Mouse (Mus musculus) heart, postnatal 0 days (tissue): ENCODE measurements around the gene Mknk2. TPM values are rescaled to one million over a fixed set of nuclear protein-coding genes. Genes with fewer than 3 reads are reported as not detected.
A peak's percentile ranks its signal among the peaks of the same experiment; 100 is the strongest.

ENCODE experiments used
- ATAC-seq: fragments of 200-750 bp; cut with Nextera tagmentation; 2 replicates; pipeline ENCODE4 v1.8.0; 2017; ENCODE audit warnings: low read depth, moderate number of reproducible peaks, moderate library complexity; ENCODE audit not compliant: insufficient read depth
- DNase-seq: peaks from one replicate; pipeline ENCODE4 v3.0.0-alpha.2; 2016; ENCODE audit warnings: low spot score
- H3K27ac ChIP-seq: fragments of 300-500 bp; sonication (generic); 2 replicates; pipeline ENCODE4 v1.5.1; 2014; ENCODE audit warnings: low read depth, mild to moderate bottlenecking
- H3K27me3 ChIP-seq: fragments of 300-500 bp; sonication (generic); 2 replicates; pipeline ENCODE4 v1.6.1; 2014; ENCODE audit warnings: low read length, mixed read lengths; ENCODE audit not compliant: control insufficient read depth, insufficient read depth
- H3K36me3 ChIP-seq: fragments of 300-500 bp; sonication (generic); replicated peaks from 2 replicates; pipeline ENCODE4 v1.6.1; 2014; ENCODE audit warnings: low read length, mixed read lengths; ENCODE audit not compliant: control insufficient read depth, insufficient read depth
- H3K4me1 ChIP-seq: fragments of 300-500 bp; sonication (generic); 2 replicates; pipeline ENCODE4 v1.6.1; 2014; ENCODE audit warnings: antibody characterized with exemption; ENCODE audit not compliant: control insufficient read depth, insufficient read depth
- H3K4me2 ChIP-seq: fragments of 300-500 bp; sonication (generic); 2 replicates; pipeline ENCODE4 v1.6.1; 2014; ENCODE audit warnings: low read depth, mild to moderate bottlenecking, low read length, moderate library complexity
- H3K4me3 ChIP-seq: fragments of 300-500 bp; sonication (generic); 2 replicates; pipeline ENCODE4 v1.5.1; 2014; ENCODE audit warnings: low read depth, low read length
- H3K9ac ChIP-seq: fragments of 300-500 bp; sonication (generic); replicated peaks from 2 replicates; pipeline ENCODE4 v1.6.1; 2014; ENCODE audit warnings: low read depth, low read length, mixed read lengths
- H3K9me3 ChIP-seq: fragments of 300-500 bp; sonication (generic); replicated peaks from 2 replicates; pipeline ENCODE4 v1.6.1; 2016; ENCODE audit warnings: low read length; ENCODE audit not compliant: control insufficient read depth
- CTCF ChIP-seq: IDR thresholded peaks from 2 replicates; pipeline ENCODE4 v1.5.1; 2016; ENCODE audit warnings: antibody characterized with exemption, control low read depth, low read depth
- EP300 ChIP-seq: IDR thresholded peaks from 2 replicates; pipeline ENCODE4 v1.6.1; 2016; ENCODE audit warnings: antibody characterized with exemption, low read depth
- WGBS: fragments of 180-500 bp; shearing (Covaris S2); extraction: QIAGEN DNeasy Blood & Tissue Kit; methylation state at CpG from one replicate; pipeline ENCODE4 v1.1.7; 2014; 5-methylcytosine and 5-hydroxymethylcytosine counted together
- polyA plus RNA-seq: library from polyadenylated mRNA; unstranded; fragments of >200 nt; fragmentation: Nextera tagmentation; extraction: Ambion mirVana; gene quantifications from 2 replicates; pipeline ENCODE4 v1.2.1, GENCODE M21; 2015
- total RNA-seq: library from RNA; depleted of rRNA; stranded (reverse); fragments of >200 nt; gene quantifications from 2 replicates; pipeline ENCODE4 v1.2.3, GENCODE M21; 2014; ENCODE audit warnings: low replicate concordance; rRNA removed

Gene Mknk2
- 150 and 174 TPM in 2 replicates for total RNA-seq
- 76.9 and 78.3 TPM in 2 replicates for polyA plus RNA-seq

DNA sequence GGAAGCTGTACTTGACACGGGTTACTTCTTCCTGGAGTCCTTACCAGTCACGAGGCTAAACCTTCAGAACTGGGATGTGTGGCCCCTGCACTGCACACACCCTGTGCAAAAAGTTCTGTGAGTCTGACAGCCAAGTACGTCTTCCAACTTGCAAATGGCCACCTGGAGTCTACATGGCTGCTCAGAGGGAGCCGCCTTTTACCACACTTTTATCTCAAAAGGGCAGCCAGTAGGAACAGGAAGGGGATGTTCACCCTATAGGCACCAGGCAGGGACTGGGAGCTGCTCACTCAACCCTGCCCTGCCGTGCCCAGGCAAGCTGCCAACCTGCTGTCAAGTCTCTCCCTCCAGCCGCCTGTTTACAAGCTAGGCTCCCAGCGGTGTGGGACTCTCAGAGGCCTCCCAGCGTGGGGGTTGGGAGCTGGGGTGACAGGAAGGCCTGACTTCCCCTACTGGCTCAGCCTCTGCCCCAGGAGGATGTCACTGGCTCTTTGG lies at the start of gene Mknk2:
Gene Mknk2 (minus strand): TSS at position 171 of the 495 bp plus-strand sequence.
- ATAC-seq: peak; percentile 66
- Histone ChIP-seq H3K36me3 (0 out of 2 replicates have a peak, but pooled peaks cover under 1% of the 10 kb centered on the region), H3K27ac (peak within 1 kb of the TSS; percentile 99), H3K4me2 (peak within 1 kb of the TSS; percentile 75), H3K9me3 (no peaks in the 10 kb centered on the region), H3K4me1 (peaks cover 53% of the 10 kb centered on the region), H3K4me3 (peak within 1 kb of the TSS; percentile 50), H3K27me3 (no peaks in the 10 kb centered on the region), H3K9ac (peak within 1 kb of the TSS; percentile 79)
- peak; percentile 95; the same call in 1 of the 2 replicates for TF ChIP-seq EP300
- TF ChIP-seq CTCF: peak; percentile 26
- WGBS: under 1% methylated on average over 8 of the region's 8 CpGs
- DNase-seq: peak; percentile 98

DNA sequence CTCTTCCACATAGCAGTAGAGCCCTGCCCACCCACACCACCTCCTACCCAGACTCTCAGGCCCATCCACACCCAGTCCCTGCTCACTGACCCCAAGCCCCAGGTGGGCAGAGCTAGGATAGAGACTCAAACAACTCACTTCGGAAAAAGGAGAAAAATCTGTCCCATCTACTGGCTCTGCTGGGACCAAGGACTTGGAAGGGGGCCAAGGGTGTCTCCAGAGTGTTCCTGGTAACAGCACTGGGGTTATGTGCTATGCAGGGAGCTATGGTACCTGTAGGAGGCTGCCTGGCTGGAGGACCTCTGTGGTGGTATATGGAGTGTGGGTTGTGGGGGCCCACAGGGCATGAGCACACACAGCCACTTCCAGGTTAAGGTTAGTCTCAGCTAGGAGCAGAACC lies 39.4 kb upstream of the Mknk2 start:
- DNase-seq (no peak), ATAC-seq (no peak)
- no peaks in the 10 kb centered on the region for H3K27me3 ChIP-seq
- TF ChIP-seq EP300 (no peak), CTCF (no peak)
- no peak overlapping the region for H3K27ac ChIP-seq
- H3K36me3 ChIP-seq: peaks cover 98% of the 10 kb centered on the region
- H3K4me1 ChIP-seq: no peaks in the 10 kb centered on the region
- no peak overlapping the region for H3K9ac ChIP-seq
- no peaks in the 10 kb centered on the region for H3K9me3 ChIP-seq
- H3K4me2 ChIP-seq: no peak overlapping the region
- H3K4me3 ChIP-seq: no peak overlapping the region
- WGBS: 79% methylated on average over 1 of the region's 1 CpGs

DNA sequence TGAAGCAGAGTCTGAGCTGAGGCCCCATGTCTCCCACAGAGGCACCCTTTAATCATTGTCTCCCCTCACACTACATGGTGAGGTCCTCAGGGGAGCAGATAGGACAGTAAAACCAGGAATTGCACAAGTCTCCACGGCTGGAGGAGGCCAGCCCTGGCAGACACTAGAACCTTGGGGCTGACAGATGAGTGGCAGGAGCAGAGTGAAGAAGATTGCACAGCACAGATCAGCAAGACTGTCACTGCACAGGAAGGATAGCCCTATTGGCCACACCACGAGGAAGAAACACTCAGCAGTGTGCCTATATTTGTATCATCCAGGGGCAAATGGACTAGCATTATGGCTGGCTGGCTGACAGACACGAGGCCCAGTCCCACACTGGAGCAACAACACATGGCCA lies 32.9 kb upstream of the Mknk2 start:
- H3K9ac ChIP-seq: no peak overlapping the region
- no peaks in the 10 kb centered on the region for H3K4me1 ChIP-seq
- no peak for ATAC-seq
- H3K4me2 ChIP-seq: no peak overlapping the region
- H3K9me3 ChIP-seq: no peaks in the 10 kb centered on the region
- peaks cover 97% of the 10 kb centered on the region for H3K36me3 ChIP-seq
- WGBS: 62% methylated on average over 3 of the region's 3 CpGs
- no peak for DNase-seq
- no peak overlapping the region for H3K27ac ChIP-seq
- no peak overlapping the region for H3K4me3 ChIP-seq
- H3K27me3 ChIP-seq: no peaks in the 10 kb centered on the region
- TF ChIP-seq EP300 (no peak), CTCF (no peak)

DNA sequence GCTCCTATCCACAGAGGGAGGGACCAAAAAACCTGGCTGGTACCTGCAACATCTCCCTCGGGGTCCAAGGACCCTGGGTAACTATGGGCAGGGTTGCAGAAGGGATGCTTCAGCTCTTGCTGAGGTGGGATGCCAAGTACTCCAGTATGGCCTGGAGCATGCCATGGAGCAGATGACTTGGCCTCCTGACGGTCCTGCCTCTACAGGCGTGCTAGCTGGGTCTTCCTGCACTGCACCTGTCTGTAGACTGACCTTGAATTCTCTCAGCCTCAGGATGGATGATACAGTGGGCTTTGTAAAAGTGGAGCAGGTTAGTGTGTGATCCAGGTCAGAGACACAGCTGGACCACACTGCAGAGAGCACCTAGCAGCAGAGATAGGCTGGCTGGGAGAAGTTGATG lies 27.6 kb upstream of the Mknk2 start:
- Histone ChIP-seq H3K4me3 (no peak overlapping the region), H3K36me3 (peaks cover 44% of the 10 kb centered on the region), H3K4me1 (peaks cover 9% of the 10 kb centered on the region; the same call in 1 of the 2 replicates), H3K9me3 (no peaks in the 10 kb centered on the region), H3K9ac (no peak overlapping the region), H3K27ac (no peak overlapping the region), H3K27me3 (no peaks in the 10 kb centered on the region), H3K4me2 (no peak overlapping the region)
- 63% methylated on average over 3 of the region's 3 CpGs for WGBS
- TF ChIP-seq EP300 (no peak), CTCF (no peak)
- ATAC-seq (no peak), DNase-seq (no peak)

DNA sequence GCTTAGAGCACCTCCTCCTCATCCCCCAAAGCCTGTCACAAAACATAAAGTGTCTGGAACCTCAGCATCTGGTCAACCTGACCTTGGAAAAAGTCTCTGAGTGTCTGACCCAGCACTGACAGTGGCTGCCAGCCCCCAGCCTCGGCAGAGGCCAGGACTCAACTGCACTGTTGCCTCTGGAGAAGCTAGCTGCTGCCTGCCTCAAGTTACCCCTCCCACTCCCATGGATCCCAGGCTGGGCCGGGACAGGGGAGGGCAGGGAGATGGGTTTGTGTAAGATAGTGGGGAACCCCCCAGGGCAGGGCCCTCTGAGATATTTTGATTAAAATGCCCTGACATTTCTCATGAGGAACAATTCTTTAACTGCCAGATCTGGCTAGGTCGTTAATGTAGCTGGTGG lies 27.1 kb upstream of the Mknk2 start:
- no peak for ATAC-seq
- DNase-seq: no peak
- TF ChIP-seq CTCF (no peak), EP300 (no peak)
- Histone ChIP-seq H3K9me3 (no peaks in the 10 kb centered on the region), H3K36me3 (peaks cover 39% of the 10 kb centered on the region), H3K9ac (no peak overlapping the region), H3K4me1 (peaks cover 9% of the 10 kb centered on the region; the same call in 1 of the 2 replicates), H3K27ac (no peak overlapping the region), H3K4me2 (no peak overlapping the region), H3K4me3 (no peak overlapping the region), H3K27me3 (no peaks in the 10 kb centered on the region)
- WGBS: 52% methylated on average over 3 of the region's 3 CpGs

DNA sequence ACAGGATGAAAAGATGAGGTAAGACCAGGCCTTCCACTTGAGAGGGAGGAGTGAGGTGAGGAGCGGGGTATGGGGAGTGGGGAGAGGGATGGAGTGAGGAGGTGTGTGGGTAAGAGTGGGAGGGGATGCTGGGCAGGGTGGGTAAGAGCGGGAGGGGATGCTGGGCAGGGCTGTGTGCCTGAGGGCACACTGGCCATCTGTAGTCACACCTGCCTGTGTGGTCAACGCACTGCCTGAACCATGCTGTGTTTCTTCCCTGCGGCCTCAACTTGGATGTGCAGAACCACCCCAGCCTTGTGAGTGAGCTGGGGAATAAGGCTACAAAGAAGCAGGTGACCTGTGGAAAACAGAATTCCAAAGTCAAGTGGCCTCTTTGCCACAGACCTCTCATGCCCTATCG lies 26.5 kb upstream of the Mknk2 start:
- Histone ChIP-seq H3K27ac (no peak overlapping the region), H3K4me2 (no peak overlapping the region), H3K9ac (no peak overlapping the region), H3K36me3 (peaks cover 33% of the 10 kb centered on the region), H3K4me3 (no peak overlapping the region), H3K27me3 (no peaks in the 10 kb centered on the region), H3K9me3 (no peaks in the 10 kb centered on the region), H3K4me1 (peaks cover 9% of the 10 kb centered on the region; the same call in 1 of the 2 replicates)
- TF ChIP-seq CTCF: no peak
- ATAC-seq (no peak), DNase-seq (no peak)
- 79% methylated on average over 5 of the region's 5 CpGs for WGBS
